Mouse (Mus musculus) adrenal gland, postnatal 36 days (tissue): ENCODE results near the gene Dppa5a. TPM values are rescaled to one million over a fixed set of nuclear protein-coding genes. Genes with fewer than 3 reads are reported as not detected.

ENCODE experiments used
- total RNA-seq, 2 experiments: library from RNA; stranded (reverse); gene quantifications; 2 replicates each; pipeline ENCODE4 v1.2.3; 2021

The Dppa5a gene
- total RNA-seq, 2 experiments from 2014 or later: not detected

Other genes with a start within 250 kb of the Dppa5a start
- 10 to 100 TPM; 37.1 to 47.6 TPM for gene Gsta4, start 185.4 kb downstream of the Dppa5a start, total RNA-seq
- 1 to 10 TPM in 1 of 2 experiments, not detected in 1; 1.1 TPM for gene Gsta1, start 137.5 kb downstream of the Dppa5a start, total RNA-seq
- not detected for gene Gm3776, start 111.0 kb downstream of the Dppa5a start, total RNA-seq
- gene Gm10639, start 78.3 kb downstream of the Dppa5a start, total RNA-seq: not detected
- gene Omt2a, start 53.4 kb downstream of the Dppa5a start, total RNA-seq: not detected
- not detected for gene Omt2b, start 40.6 kb downstream of the Dppa5a start, total RNA-seq
- gene Gsta2, start 12.4 kb downstream of the Dppa5a start, total RNA-seq: 1 to 10 TPM in 1 of 2 experiments, not detected in 1; 9.2 TPM
- gene Ooep, start 10.5 kb upstream of the Dppa5a start, total RNA-seq: not detected
- gene Ddx43, start 27.6 kb upstream of the Dppa5a start, total RNA-seq: not detected
- gene Cgas, start 75.1 kb upstream of the Dppa5a start, total RNA-seq: 1 to 10 TPM in 1 of 2 experiments, under 1 TPM in 1; 0.69 to 1.4 TPM
- 10 to 100 TPM; 29.4 to 30.8 TPM for gene Mto1, start 80.0 kb upstream of the Dppa5a start, total RNA-seq
- under 1 TPM in 1 of 2 experiments, not detected in 1; 0.30 TPM for gene Gm17324, start 80.6 kb upstream of the Dppa5a start, total RNA-seq
- 1,000 to 10,000 TPM; 6,718 to 6,967 TPM for gene Eef1a1, start 121.0 kb upstream of the Dppa5a start, total RNA-seq
- gene Slc17a5, start 219.9 kb upstream of the Dppa5a start, total RNA-seq: 10 to 100 TPM in 1 of 2 experiments, 1 to 10 TPM in 1; 7.4 to 16.4 TPM
- under 1 TPM; 0.26 to 0.30 TPM for gene Cd109, start 247.4 kb upstream of the Dppa5a start, total RNA-seq